Mouse (Mus musculus) kidney, postnatal 10 days (tissue): ENCODE measurements around the gene Scand1.
A peak's percentile ranks its signal among the peaks of the same experiment; 100 is the strongest.

ENCODE experiments used
- DNase-seq: peaks from one replicate; pipeline ENCODE4 v3.0.0; 2021; ENCODE audit warnings: mixed read lengths

Gene Scand1

DNA sequence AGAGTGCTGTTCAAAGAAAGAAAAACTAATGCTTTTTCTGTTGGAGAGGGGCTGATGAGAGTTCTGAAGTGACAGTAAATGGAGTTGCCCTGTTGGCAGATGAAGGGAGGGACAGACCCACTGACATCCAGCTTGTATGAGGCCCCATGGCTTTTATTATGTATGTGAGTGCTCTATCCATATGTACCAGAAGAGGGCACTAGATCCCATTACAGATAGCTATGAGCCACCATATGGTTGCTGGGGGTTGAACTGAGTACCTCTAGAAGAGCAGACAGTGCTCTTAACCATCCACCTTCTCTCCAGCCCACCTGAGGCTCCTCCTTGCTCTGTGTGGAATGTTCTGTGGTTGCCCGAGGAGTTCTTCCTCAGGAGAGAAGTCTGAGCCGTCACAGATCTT is 6.7 kb downstream of the Scand1 start:
- DNase-seq = no peak

DNA sequence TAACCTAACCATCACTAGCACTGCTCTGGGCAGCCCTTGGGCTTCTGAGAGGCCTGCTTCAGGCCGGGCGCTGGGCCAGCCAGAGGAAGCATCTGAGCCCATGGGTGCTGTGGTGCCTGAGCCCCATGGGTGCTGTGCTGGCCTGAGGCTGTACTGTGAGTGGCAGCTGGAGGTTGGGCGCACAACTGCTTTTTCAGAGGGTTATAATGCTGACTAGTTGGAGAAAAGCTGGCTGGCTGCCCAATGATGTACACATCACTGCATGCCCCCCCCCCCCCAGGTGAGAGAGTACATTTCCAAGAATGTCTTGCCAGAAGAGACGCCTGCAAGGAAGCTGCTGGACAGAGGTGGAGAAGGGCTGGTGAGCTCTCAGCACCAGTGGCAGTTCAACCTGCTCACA is 8.2 kb downstream of the Scand1 start:
- peak; percentile 77 for DNase-seq

DNA sequence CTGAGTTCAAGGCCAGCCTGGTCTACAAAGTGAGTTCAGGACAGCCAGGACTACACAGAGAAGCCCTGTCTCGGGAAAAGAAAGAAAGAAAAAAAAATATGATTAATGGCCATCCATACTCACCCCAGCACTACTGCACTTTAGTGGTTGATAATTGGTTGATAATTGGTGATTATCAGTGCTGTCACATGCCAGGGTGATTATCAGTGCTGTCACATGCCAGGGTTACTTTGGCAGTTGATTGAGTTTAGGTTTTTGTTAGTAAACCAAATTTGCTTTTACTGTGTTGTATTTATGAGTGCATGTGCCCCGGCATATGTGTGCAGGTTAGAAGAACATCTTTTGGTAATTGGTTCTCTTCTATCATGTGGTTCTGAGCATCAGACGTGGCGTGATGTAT is 10.4 kb downstream of the Scand1 start:
- no peak for DNase-seq

DNA sequence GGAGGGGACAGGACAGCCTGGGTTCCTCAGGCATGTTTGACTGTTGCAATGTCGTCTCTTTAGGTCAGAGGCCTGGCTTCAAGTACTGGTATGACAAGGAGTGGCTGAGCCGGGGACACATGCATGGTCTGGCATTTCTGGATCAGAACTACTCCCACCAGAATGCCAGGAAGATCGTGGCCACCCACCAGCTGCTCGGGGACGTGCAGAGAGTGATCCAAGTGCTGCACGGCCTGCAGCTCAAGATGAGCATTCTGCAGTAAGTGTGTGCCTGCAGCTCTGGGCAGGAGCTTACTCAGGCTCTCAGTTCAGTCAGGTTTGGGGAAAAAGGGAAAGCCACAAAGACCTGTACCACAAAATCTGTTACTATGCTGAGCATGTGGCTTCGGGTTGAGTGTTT is 14.0 kb downstream of the Scand1 start:
- no peak for DNase-seq

DNA sequence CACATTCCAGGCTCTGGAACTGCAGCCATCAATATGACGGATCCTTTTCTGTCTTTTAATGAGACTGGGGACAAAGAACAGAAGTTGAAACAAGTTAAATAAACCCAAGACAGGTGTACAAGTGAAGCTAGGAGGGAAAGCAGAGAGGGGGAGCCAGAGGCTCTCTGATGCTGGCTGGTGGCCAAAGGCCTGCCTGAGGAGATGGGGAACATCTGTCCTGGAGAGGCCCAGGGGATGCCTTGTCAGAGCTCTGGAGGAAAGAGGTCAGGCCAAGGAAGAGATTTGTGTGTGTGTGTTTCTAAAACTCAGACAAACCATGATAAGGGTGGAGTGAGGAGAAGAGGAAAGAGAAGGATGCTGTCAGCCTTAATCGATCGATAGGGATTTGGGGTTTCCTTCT is 14.9 kb downstream of the Scand1 start:
- peak; percentile 84 for DNase-seq

DNA sequence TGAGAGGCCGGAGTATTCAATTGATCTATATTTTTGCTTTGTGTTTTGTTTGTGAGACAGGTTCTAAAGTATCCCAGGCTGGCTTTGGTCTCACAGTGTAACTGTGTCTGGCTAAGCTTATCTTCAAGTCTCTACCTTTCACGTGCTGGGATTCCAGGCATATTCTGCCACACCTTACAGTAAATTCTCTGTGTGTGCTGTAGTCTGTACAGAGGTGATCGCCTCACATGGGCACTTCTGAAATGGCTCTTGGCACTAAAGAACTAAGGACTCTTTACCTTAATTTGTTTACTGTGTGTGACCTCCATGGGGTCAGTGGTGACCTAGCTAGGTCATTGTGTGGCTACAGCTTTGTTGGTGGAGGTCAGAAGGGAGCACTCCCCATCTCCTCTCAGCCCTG is 16.3 kb downstream of the Scand1 start:
- no peak for DNase-seq

DNA sequence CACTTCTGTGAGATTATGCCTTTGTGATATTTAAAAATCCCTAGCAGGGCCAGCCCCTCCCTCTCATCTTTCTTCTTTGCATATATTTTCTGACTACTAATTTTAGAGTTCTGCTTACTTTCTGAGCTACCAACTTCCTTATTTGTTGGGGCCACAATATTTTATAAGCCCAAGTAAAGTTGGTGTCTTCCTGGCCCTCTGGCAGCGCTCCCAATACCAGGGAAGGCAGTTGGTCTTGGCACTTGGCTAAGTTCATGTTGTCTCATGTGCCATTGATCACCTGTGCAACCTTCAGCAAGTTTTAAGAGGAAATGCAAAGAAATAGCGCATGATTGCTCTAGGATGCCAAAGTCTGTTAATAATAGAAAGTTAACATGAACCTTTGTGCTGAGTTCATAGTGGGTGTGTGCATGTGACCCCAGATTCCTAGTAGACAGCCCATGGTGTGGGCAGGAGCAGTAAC is 16.9 kb downstream of the Scand1 start:
- DNase-seq = peak; percentile 68

DNA sequence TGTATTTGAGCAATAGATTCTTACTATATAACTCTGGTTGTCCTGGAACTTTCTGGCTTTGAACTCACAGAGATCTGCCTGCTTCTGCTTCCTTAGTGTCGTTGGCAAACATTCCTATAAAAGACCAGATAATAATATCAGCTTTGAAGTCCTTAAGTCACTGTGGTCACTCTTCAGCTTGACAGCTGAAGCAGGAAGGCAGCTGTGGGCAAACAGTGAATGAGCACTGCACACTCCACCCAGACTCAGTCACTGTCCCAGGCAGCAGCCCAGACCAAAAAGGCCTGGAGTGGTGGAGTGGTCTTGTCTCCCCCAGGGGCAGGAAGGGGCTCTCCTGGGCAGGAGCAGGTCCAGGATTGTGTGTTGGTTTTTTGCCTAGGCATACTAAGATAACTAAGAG is 20.5 kb downstream of the Scand1 start:
- DNase-seq = no peak

DNA sequence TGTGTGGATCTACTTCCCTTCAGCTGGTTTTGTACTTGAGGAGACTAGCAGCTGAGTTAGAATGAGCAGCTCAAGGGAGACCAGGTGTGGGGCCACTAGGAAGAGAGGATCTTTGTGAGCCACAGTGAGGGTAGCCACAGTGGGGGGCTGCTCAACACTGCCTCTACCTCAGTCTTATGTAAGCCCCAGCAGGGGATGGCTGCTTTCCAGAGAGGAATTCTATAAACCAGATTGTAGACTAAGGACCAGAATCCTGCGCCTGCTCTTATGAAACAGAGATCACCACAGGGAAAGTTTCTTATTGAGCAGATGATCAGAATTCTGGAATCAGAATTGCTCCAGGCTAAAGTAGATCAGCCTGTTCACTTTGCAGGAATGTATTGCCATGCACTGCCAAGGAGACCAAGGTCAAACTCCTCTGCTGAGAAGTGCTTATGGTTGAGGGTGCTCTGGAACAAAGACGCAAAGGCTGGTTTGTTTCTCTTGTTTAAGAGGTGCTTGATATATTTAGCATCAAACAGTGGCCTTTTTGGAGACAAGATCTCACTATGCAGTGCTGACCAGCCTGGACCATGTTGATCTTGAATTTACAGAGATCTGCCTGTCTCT is 22.8 kb downstream of the Scand1 start:
- DNase-seq = no peak

DNA sequence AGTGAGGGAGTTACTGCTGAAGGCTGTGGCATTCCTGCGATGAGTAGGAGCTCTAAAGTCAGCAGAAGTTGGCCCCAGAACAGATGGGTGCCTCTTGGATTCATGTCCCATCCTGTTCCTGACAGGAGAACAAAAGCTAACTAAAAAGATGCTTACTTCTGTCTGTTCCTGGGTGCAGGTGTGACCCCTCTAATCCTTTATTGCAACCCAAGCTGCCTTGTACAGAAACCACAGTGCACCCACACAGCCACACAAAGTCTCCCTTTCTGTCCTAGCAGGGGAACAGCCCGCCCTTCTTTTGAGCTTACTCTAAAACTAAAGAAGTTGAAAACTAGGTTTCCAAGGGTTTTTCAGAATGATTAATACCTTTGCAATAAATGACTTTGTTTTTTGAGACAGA is 24.3 kb downstream of the Scand1 start:
- DNase-seq = no peak

DNA sequence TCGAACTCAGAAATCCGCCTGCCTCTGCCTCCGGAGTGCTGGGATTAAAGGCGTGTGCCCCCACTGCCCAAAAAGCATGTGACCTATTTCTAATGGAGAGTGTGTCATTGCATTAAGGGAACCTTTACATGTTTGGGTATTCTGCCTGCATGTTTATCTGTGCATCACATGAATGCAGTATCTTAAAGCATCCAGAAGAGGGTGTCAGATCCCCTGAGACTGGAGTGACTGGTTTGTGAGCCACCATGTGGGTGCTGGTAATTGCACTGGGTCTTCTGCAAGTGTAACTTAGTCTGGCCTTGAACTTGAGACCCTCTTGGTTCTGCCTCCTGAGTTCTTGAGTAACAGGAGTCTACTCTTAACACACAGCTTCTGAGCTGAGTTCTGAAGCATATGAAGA is 25.8 kb downstream of the Scand1 start:
- DNase-seq = no peak

DNA sequence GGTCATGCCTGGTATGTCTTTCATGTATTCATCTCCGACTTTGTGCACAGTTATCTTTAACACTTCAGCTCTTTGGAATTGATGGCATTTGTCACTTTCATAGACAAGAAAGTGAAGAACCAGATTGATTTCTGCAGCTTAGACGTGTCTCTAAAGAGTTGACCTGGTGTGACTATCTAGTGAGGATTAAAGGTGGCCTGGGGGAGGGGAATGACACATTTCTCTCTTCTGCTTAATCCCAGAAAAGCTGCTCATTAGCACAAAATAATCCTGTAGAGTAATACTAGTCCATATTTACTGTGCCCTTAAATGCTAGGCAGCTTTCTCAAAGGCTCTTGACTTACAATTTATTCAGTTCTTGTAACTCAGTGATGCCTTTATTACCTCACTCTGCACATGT is 27.3 kb downstream of the Scand1 start:
- DNase-seq = no peak

DNA sequence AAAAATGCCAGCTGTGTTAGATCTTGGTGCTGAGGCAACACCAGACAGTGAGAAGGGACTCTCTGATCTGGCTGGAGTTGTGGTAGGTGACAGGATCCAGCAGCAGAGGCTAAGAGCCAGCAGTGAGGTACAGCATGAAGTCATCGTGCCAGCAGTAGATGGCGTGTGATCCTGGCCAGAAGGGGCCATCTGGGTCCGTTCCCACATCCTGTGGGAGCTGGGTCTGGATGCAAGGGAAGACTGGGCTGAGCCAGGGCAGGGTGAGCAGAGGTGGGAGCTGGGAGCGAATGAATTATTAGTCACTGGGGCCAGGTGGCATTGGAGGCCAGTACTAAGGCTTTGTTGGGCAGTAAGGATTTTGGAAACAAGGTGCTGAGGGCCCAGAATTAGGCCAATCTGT is 31.3 kb downstream of the Scand1 start:
- no peak for DNase-seq

DNA sequence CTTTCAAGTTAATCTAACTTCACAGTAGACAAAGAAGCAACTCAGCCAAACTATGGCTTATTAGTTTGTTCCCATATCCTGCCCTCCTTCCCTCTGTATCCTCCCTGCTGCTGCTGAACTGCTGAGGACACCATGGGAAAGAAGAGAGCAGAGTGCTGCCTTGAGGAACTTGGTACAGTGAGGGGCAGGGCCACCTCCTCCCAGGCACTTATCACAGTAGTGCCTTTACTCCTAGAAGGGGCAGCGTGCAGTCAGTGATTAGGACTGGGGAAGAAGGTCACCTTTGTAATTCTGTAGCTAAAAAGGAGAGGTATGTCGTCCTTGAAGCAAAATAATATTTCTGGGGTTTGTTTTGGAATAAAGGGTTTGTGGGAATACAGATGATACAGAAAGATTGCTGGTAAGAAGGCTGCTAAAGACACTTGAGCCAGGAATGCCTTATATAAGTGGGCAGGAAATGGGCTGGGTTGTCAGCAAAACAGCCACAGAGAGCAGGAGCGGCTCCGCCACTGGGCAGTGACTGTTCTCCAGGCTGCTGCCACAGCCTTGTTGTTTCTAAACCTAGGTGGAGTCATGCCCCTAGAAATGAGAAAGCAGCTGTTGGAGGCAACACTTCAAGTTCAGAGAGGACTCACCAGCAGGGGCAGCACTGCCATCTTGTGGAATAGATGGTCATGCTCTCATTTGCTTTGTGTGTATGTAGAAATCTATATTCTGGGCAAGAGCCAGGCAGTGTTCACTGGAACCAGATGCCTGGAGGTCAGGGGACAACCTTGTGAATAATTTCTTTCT is 34.1 kb downstream of the Scand1 start:
- DNase-seq = peak; percentile 90

DNA sequence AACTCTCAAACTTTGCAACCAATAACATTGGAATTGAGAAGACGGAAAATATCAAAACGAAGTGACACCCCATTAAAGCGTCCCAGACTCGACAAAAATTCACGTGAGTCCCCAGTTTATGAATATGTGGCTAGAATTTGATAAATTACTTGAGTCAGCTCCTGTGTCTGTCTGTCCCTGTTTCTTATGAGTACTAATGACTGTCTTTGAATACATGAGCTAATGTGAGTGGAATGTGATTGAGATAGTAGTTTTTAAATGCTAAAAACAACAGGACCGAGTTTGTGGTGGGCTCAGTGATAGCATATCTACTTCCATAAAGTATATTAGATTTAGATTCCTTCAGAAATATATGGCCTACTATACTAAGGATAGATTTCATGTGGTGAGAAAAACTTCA is 40.0 kb downstream of the Scand1 start:
- DNase-seq = no peak

DNA sequence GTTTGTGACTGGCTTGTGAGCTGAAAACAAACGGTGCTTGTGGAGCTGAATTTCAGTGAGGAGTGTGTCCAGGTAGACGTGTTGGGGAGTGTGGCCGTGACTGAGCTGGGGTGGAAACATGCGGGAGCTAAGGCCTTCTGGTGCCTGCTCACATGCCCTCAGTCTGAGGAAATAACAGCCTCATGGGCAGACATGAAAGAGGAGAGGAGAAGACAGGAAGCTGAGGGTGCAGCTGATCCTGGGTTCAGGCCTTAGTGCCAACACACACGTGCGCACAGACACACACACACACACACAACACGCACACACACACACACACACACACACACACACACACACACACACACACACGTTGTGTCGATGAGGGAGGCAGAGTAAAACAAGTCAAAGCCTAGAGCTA is 44.9 kb downstream of the Scand1 start:
- DNase-seq = no peak

DNA sequence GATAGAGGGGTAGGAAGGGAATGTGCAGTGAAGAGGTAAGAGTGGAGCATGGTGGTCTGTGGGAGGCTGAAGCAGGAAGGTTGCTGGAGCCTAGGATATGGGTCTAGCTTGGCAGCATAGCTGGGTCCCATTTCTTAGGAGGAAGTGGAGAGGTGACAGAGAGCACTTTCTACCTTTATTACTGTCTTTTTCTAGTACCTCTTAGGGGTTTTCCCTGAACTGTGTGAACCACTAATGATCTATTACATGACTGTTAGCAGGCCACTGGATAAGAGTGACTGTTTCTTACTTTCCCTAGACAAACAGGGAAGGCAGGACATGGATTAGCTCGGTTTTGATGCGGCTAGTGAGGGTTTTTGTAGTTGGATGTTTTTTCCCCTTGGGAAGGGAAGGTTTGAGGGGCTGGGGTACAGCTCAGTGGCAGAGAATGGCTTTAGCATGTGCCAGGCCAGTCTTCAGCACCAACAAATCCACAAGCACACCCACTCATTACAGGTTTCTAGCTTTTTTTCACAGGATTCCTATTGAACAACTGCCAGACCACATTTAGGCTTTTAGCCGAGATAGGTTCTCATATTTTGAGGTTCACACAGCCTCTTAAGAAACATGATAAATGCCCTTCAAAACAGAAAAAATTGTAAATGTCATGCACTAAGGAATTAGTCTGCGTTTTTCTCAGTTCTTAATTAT is 49.2 kb downstream of the Scand1 start:
- no peak for DNase-seq
